Mouse (Mus musculus) embryonic fibroblast, embryonic 13.5 days (primary cell): ENCODE measurements around the gene Plvap.

Experiments used
- CTCF ChIP-seq: IDR thresholded peaks from 2 replicates; pipeline ENCODE4 v1.5.1; 2011; ENCODE audit warnings: mild to moderate bottlenecking, control low read depth, low read length, moderate library complexity, borderline replicate concordance; ENCODE audit not compliant: insufficient read depth
- POLR2A ChIP-seq: IDR thresholded peaks from 2 replicates; pipeline ENCODE4 v1.6.1; 2011; ENCODE audit warnings: low read depth, mild to moderate bottlenecking, control low read depth, low read length, moderate library complexity

DNA sequence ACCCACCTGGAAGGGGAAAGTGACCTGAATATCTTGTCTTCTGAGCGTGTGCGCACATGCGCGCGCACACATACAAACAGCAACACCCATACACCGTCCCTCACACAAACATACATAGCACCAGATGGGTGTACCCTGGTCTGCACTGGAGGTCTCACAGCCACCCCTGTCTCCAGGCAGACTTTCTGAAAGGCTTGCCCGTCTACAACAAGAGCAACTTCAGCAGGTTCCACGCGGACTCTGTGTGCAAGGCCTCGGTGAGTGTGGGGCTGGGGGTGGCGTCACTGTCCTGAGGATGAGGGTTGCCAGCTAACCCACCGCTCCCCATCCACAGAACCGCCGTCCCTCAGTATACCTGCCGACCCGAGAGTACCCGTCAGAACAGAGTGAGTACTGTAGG lies 39.7 kb downstream of the Plvap start:
- TF ChIP-seq CTCF (no peak), POLR2A (no peak)
